Mouse (Mus musculus) liver, adult 2 months (tissue): ENCODE measurements around the gene Gm9833.

Experiments used
- CTCF ChIP-seq: fragments of 200-500 bp; IDR thresholded peaks from 2 replicates; pipeline ENCODE4 v1.5.1; 2011; ENCODE audit warnings: low read depth, low read length, control low read depth
- POLR2A ChIP-seq: fragments of 200-500 bp; IDR thresholded peaks from 2 replicates; pipeline ENCODE4 v1.6.1; 2011; ENCODE audit warnings: low read length, control low read depth; ENCODE audit not compliant: insufficient read depth; ENCODE audit errors: extremely low read depth

GRCm38 (mm10) chr3:10125301-10125700 is 37.4 kb downstream of the Gm9833 start:
- TF ChIP-seq CTCF (no peak), POLR2A (no peak)
